Mouse (Mus musculus): ENCODE results near the gene Dusp3.
"Not testable (repeated sequence)": the region's sequence is repeated elsewhere in the genome, so short reads cannot be mapped to it uniquely, and the experiment has no call there.

Dusp3 gene

DNA sequence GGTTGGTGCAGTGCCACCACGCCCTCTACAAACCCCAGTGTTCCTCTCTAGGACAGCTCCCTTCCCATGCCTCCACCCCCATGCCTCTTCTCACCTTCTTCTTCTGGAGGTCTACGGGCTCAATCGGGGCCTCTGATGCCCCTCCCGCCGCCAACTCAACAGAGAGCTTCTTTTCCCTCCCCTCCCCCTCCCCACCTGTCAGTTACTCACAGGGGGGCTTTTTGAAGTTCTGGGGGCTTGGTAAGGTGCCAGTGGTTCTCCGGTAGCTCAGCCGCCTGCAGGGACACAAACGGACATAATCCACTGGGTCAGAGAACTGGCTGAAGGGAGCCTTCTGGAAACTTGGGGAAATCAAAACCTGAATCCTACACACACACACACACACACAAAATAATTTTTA, 24.7 kb upstream of the Dusp3 start:
- no peak for DNase-seq (ENCODE audit: low read depth)

DNA sequence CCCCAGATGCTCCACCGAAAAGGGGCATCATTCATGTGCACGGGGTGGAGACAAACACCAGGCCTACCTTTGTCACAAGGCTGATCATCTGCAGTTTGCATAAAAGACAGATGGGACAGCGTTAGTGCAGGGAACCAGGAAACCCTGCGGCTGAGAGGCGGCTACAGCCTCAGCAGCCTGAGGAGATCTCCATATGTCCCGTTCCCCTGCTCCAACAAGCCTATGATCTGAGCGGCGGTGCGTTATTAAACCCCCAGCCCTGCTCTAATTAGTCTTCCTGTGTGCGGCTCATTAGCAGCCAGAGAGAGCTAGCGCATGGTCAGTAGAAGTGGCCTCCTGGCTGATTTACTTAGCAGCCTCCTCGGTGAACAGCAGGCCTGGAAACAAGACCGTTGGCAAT, 23.3 kb upstream of the Dusp3 start:
- no peak for DNase-seq (ENCODE audit: low read depth)

DNA sequence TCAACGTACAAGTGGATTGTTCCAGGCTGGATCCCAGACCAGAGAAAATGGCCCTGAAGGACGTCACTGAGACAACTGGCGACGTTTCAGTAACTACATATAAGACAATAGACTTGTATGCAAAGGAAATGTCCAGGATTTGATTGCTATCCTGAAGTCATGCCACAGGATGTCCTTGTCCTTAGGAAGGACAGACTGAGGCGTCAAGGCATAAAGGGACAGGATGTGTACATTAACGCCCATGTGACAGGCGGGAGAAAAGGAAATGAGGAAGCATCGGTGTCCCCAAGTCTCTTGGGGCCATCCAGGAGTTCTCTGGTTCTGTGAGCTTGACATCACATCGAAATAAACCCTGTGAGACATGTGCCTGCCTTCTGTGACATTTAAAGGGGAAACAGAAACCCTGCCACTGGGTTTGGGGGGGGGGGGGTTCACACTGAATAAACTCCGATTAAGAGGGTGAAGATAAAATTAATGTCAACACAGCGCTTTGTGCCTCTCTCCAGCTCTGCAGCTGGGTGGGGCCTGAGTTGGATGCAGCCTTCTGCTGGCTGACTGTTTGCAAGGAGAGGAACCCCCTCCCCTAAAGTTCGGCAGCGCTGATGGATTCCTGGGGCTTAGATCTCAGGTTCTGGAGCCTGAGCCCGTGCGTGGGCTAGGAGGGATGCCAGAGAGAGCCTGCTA, 22.3 kb upstream of the Dusp3 start:
- no peak for DNase-seq (ENCODE audit: low read depth)

DNA sequence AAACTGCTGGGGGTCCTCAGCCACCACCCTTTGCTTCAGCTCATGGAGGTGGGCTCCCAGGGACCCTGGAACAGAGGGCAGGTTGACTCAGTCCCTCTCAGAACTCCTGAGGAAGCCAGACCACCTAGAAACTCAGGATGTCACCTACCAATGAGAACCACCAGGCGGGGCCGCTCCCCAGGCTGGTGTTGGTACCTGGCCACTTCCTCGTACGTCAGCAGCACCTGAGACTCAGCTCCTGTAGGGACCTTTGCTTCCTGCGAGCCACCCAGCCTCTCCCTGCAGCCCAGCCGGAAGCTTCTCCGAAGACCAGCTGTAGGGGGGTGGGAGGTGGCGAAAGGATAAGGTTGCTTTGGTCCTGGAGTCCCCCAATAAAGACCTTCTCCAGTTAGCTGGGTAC, 21.6 kb upstream of the Dusp3 start:
- DNase-seq (ENCODE audit: low read depth), result no peak

DNA sequence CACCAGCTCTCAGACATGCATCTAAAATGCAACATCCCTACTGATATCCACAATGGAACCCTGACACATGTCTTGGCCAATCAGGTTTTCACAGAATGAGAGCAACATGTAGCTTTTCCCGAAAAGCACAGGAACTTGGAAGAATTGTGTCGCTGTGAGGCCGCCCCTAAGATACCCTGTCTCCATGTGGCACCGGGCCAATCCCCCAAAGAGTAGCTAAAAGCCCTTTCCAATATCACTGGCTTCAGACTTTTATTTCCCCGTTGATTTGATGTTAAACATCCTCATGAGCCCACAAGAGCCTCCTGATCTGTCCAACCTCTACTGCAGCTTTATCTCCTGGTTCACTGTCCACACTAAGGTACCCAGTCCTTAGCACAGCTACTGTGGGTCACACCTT, 19.9 kb upstream of the Dusp3 start:
- no peak for DNase-seq (ENCODE audit: low read depth)

DNA sequence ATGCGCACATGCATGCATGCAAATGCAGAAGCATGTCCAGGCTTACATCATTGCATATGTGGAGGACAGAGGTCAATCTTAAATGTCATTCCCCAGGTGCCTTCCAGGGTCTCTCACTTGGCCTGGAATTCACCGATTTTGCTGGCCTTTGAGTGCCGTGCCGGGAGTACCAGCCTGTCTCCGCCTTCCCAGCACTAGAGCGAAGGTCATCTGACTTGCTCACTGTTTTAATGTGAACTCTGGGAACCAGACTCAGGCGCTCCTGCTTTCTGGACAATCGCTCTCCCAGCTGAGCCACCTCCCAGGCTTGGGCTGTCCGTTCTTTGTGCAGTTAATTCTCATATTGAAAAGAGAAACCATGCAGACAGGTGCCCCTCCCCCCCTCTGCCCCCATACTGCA, 19.5 kb upstream of the Dusp3 start:
- no peak for DNase-seq (ENCODE audit: low read depth)

DNA sequence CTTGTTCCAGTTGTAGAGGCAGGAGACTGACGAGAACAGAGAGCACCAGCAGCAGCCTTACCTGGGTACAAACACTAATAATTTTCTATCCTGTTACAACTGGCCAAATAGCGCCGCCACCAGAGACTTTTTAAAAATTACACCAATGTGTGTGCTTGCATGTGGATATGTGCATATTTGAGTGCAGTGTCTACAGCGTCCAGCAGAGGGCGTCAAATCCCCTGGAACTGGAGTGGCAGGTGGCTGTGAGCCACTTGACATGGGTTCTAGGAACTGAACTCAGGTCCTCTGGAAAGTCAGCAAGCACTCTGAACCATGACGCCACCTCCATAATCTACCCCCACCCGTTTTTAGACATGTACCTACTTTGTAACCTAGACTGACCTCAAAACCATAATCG, 17.4 kb upstream of the Dusp3 start:
- no peak for DNase-seq (ENCODE audit: low read depth)

DNA sequence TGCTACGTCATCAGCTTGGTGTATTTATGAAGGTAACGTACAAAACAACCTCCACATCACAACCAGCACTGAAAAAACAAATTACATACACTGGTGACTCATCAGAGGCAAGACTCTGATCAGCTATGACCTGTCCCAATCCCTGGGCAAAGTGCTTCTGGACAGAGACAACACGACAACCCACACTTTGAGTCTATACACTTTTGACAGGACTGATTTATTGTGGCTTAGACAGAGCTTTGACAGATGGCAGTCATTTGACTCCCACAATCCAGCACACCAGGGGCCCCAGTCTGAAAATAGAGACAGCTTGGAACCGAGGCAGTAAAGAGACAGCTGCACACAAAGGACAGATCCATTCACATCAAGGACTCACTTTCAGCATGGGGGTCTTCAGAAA, 12.7 kb upstream of the Dusp3 start:
- DNase-seq (ENCODE audit: low read depth), result no peak

DNA sequence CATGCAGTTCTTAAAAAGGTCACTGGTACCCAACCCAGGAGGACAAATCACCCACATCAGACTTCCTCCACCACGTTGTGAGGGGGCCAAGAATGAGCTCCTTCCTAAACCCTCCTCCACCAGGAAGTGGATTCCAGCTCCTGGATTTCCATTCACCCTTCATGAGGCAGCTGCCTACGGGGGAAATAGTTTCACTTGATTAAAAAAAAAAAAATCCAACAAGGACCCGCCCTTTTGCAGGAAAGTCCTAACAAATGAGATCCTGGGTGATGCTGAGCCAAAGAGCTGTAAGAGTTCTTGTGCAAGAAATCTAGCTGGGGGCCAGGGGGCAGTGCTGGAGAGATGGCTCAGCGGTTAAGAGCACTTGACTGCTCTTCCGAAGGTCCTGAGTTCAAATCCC, 11.4 kb upstream of the Dusp3 start:
- no peak for DNase-seq (ENCODE audit: low read depth)

DNA sequence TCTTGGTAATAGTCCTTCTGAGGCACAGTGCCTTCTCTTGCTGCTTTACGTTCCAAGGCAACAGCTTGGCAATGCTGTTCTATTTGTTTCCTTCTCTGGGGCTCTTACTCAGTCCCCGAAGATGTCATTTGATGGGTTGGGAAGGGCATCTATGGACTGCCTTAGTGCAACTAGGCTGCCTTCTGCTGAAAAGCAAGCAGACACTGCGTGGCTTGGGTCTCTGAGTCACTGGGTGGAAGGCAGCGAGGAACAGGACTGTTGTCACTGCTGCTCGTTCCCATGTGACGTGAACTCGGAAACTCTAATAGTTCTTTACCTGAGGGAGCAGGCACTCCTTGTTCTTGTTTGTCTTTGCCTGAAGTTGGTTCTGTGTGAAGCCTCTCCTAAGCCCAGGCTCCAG, 9.1 kb upstream of the Dusp3 start:
- DNase-seq (ENCODE audit: low read depth), result no peak

DNA sequence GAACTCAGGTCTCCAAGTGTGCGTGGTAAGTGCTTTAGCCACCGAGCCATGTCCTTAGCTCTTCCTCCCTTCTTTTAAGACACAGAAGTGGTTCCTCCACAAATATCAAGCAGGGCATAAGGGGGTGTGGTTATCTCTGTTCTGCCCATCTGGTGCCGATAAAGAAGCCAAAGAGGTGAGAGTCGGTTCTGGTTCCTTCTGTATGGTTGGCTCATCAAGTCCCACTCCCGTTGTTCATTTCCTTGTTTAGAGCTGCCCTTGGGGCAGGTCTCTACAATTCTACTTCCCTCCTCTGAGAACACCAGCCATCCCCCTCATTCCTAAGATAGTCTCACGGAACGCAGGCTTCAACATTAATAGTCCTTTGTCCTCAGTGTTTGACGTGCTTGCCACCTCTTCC, 7.3 kb upstream of the Dusp3 start:
- DNase-seq (ENCODE audit: low read depth), result no peak

DNA sequence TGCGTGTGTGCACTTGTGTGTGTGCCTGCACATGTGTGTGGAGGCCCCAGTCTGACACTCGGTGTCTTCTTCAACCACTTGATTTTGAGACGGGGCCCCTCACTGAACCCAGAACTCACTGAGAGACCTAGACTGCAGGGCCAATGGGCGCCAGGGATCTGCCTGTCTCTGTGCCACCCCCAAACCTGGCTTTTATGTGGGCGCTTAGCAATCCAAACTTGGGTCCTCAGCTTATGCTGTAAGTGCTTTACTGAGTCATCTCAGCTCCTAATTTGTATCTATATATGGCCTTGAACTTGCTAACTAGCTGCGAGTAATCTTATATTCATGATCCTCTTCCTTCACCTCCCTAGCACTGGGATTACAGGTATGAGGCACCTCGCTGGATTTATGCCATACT, 5.6 kb upstream of the Dusp3 start:
- DNase-seq (ENCODE audit: low read depth), result no peak

DNA sequence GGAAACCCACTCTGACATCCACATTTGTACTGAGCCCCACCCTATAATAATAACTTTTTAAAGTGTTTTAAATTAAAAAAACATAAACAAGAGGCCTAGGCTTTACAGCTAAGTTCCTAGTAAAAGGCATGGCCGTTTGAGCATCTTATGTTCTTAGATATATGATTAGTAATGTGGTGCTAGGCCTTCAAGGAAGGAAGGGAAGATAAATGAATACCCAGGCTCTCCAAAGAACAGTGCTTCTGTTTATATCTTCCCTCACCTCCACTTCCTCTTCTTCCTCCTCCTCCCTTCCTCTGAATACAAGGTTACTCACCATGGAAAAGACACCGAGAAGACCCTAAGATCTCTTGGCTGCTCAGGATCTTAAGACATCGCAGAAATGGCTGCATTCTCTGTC, 5.0 kb upstream of the Dusp3 start:
- DNase-seq (ENCODE audit: low read depth), result no peak

DNA sequence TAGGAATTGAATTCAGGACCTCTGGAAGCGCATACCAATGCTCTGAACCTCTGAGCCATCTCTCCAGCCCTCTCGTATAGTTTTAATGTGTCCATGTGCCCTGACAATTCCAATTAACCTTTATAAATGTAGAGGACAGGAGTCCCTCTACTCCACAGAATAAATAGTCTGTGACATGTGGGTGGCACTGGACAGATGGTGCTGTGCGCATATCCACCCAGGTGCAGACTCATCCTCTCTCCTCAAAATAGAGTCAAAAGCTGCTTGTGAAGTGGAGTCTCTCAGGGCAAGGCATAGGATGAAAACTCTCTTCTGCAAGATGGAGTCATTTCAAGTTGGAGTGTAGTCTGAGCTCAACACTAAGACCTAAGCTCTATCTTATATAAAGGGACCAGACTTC, 3.4 kb upstream of the Dusp3 start:
- no peak for DNase-seq (ENCODE audit: low read depth)

DNA sequence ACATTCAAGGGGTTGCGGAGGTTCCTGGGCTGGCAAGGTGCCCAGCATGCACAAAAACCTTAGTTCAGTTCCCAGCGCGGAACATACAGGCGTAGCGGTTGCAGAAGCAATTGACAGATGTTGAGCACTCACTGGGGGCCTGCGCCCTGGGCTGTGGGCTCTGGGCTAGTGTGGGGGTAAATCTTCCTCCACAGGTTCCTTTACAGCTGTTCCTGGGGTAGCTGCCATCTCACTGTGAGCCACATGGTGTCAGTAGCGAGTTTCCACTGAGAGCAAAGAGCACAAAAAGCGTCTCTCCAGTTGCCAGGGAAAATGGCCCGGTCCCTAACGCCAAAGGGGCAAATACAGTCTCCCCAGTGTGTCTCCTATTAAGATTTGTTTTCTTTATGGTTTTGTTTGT, 823 bp downstream of the Dusp3 start:
- peak; percentile 79 for DNase-seq (ENCODE audit: low read depth)

DNA sequence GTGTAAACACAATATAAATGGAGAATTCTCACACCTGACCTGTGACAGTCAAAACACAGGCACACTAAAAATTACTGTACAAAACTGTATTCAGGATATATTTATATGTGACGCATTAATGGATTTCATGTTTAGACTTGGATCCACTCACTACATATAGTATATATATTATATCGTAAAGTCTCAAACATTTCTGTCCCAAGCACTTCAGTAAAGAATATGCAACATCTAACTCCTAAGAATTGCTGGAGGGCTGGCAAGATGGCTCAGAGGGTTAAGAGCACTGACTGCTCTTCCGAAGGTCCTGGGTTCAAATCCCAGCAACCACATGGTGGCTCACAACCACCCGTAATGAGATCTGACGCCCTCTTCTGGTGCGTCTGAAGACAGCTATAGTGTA, 1.4 kb downstream of the Dusp3 start:
- not testable (repeated sequence) for DNase-seq (ENCODE audit: low read depth)

DNA sequence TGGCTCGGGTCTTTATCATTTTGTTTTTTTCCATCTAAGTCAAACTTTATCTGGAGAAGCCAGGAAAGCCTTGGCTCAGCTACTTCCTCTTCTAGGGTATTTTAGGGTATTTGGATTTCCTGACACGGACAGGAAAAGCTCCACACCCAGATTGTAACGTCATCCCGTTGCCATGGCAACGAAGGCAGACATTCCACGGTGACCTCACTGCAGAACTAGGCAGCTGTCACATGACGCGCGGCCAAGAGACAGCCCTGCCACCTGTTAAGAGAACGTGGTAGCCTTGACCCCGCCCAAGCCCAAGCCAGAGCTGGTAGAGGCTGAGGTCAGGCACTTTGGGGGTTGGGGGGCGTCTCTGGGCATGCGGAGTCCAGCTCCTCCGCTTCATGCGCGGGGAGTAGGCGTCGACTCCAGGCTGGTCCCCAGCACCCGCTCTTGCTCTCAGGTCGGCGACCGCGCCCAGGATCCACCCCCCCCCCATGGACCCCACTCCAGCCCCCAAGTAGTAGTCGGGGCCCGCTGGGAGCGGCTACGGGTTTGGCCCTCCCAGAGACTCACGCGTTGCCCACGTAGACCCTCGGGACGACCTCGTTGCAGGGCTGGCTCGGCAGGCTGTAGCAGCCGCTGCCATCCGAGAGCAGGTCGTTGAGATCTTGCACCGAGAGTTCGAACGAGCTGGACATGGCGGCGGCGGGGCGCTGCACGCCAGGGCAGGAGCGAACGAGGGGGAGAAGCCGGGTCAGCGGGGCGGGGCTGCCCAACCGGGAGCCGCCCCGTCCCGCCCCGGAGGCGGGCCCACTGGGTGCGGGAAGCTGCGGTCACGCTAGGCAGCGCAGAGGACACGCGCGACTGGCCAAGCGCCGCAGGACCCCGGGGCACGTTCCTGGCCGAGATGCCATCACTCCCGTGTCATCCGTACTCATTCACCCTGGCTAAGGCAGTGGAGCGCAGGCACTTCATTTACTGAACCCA, 2.5 kb downstream of the Dusp3 start, which contains the start of gene Cfap97d1:
TSS of gene Cfap97d1 (plus strand) at position 226 of the 972 bp plus-strand sequence.
- peak; percentile 91 for DNase-seq (ENCODE audit: low read depth)

DNA sequence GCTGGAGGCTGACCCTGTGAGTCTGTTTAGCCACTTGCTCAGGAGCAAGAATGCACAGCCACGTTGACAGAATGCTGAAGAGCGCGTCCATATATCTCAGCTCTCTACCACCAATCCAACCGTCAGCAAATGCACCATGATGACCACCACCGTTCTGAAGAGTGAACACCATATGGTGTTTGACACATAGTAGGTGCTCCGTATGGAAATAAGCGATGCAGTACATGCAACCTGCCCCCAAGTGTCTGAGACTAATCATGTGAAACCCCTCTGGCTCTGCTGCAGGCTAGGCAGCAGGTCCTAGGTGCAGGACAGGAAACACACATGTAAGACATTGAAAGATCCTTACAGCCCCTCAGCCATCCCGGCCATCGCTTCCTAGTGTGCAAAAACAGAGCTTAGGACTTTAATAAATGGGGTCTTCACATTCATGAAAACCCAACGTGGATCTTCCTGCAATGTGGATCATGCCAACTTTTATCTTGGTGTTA, 3.3 kb downstream of the Dusp3 start:
- no peak for DNase-seq (ENCODE audit: low read depth)

DNA sequence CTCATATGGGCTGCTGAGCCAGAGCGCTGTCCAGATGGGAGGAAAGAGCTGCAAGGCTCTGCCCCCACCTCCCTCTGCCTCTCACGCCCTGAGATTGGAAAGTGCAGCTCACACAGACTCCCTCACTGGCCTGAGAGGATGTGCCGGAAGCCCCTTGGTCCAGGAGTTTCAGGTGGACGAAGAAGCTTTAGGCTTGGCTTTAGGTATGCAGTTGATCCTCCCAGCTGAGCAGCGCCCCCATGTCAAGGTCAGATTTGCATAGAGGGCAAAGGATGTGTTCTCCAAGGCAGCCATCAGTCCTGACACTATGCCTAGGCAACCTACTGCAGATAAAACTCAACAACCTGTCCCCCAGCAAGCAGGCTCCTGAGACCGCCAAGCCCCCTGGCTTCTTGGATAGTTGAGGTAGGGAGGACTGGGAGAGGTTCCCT, 3.8 kb downstream of the Dusp3 start:
- DNase-seq (ENCODE audit: low read depth), result no peak

DNA sequence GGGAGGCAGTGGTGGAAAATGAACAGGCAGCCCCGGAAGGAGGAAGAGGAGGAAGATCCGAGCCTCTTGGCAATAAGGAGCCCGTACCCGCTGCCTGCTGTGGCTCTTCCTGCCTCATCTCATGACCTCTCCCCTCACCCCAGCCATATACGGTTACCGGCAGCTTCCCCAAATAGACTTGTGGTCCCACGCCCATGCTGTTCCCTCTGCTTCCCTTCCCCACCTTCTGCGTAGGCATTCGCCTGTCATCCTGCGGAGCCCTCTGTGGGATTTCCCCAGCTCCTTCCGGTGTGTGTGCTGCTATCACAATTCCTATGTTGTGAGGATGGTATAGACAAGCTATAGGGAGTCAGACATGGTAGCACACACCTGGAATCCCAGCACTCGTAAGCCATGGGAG, 5.0 kb downstream of the Dusp3 start:
- peak; percentile 51 for DNase-seq (ENCODE audit: low read depth)

DNA sequence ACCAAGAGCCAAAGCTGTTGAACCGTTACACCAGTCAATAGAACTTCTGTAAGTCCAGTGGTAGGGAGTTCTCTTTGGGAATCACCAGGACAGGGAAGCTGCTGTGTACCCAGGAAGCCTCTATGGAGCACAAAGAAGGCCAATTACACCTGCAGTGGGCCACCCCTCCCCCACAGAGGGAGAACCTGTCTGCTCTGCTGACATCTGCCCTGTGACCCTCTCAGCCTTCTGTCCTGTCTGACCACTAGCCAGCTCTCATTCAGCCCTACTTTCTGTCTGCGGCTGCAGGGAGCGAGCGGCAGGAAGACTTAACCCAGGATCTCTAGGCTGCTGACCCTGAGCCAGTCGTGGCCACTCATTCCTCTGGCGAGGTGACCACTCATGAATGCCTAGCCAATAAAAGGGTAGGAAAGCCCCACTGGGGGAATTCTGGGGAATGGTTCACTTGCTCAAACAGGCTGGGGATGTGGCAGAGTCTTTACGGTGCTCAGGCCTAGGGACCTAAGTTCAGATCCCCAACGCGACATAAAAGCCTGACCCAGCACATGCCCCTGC, 6.1 kb downstream of the Dusp3 start:
- DNase-seq (ENCODE audit: low read depth), result no peak

DNA sequence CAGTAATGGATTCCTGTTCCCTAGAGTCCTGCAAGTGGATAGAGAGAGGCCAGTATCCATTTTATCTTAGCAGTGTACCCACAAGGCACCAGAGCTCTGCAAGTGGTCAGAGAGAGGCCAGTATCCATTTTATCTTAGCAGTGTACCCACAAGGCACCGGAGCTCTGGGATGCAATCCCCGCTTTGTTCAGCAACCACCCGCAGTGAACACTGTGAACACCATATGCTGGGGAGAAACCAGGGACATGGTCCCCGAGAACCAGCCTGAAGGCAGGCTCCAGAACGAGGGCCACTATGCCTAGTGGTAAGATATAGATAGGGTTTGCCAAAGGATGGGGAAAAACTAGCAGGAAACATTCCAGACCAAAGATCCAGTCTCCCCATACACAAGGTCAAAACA, 7.7 kb downstream of the Dusp3 start:
- DNase-seq (ENCODE audit: low read depth), result no peak

DNA sequence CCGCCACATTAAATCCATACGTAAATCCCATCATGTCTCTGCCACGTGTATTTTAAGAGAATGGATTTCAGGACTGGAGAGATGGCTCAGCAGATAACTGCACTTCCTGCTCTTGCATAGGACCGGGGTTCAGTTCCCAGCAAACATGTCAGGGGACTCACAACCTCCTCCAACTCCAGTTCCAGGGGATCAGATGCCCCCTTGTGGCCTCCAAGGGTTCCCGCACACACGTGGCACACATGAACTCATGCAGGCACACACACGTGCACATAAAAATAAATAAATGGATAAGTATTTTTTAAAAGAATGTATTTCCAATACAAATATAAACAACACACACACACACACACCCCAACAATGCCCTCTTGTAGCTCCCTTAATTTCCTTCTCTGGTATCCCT, 9.9 kb downstream of the Dusp3 start:
- DNase-seq (ENCODE audit: low read depth), result no peak

Data from induced T-regulatory cell, adult 2 months (primary cell).